Mouse (Mus musculus): ENCODE measurements at regions not wholly inside any gene's neighbourhood (a gene's known extent, or its start where the extent isn't known, plus 50 kb on each side); places are given as distances from the start of the nearest gene placed in this dataset.

DNA sequence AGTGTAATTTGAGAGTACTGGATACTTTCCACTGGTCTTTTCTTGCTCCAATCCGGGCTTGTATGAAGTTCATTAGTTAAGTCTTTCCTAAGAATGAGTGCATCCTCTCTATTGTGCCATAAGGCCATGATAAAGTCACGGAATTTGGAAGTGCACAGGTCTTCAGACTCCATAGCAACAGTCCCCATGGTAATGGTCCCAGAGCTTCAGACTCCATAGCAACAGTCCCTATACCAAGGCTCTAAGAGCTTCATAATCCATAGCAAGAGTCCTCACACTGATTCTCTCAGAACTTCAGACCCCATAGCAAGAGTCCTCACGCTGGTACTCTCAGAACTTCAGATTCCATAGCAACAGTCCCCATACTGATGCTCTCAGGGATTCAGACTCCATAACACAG, 214.5 kb upstream of the Far2 start:
- Histone ChIP-seq H3K4me3 (ENCODE audit: insufficient read depth in 1 of 2, low read depth in 2 of 2, low read length in 2 of 2) (no peak overlapping the region), H3K36me3 (replicated peaks; ENCODE audit: control insufficient read depth, insufficient read depth, low read depth) (no peaks in the 10 kb centered on the region), H3K27ac (no peak overlapping the region), H3K4me2 (ENCODE audit: low read depth) (no peak overlapping the region), H3K4me1 (replicated peaks; ENCODE audit: control insufficient read depth in 2 of 2, insufficient read depth in 2 of 2, low read length in 1 of 2) (no peaks in the 10 kb centered on the region), H3K9me3 (ENCODE audit: control insufficient read depth, low read length) (no peaks in the 10 kb centered on the region), H3K27me3 (ENCODE audit: control insufficient read depth, insufficient read depth, low read length) (no peaks in the 10 kb centered on the region), H3K9ac (replicated peaks) (no peak overlapping the region)
- DNase-seq (ENCODE audit: low read depth in 3 of 3, low spot score in 3 of 3) (no peak), ATAC-seq (ENCODE audit: insufficient read depth) (no peak)
- TF ChIP-seq CTCF (IDR thresholded peaks at IDR 0.05; ENCODE audit: low read depth) (no peak), EP300 (IDR thresholded peaks at IDR 0.05; ENCODE audit: low read depth) (no peak)
- 36% methylated on average over 3 of the region's 3 CpGs for WGBS (ENCODE audit: insufficient replicate concordance)

DNA sequence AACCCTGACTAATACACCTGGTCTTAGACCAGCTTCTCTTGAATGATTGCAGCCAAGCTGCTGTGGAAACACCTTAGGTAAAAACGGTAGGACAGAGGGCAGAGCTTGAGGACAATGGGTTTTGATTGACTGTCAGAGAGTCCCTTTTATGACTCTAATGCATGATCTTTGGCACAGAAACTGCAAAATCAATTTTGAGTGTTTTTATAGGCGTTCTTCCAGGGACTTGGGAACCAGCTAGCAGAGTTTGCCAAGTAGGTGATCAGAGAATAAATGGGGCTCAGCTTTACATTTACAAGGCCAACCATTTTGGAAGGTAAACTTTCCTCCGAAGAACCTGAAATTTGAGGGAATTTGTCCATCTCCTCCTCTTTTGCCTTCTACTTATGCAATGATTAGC, 213.6 kb upstream of the Far2 start:
- DNase-seq (ENCODE audit: low read depth in 3 of 3, low spot score in 3 of 3) = no peak
- no peaks in the 10 kb centered on the region for H3K9me3 ChIP-seq (ENCODE audit: control insufficient read depth, low read length)
- TF ChIP-seq CTCF (IDR thresholded peaks at IDR 0.05; ENCODE audit: low read depth) (no peak), EP300 (IDR thresholded peaks at IDR 0.05; ENCODE audit: low read depth) (no peak)
- H3K9ac ChIP-seq (replicated peaks) = no peak overlapping the region
- no peak for ATAC-seq (ENCODE audit: insufficient read depth)
- H3K36me3 ChIP-seq (replicated peaks; ENCODE audit: control insufficient read depth, insufficient read depth, low read depth) = no peaks in the 10 kb centered on the region
- no peaks in the 10 kb centered on the region for H3K27me3 ChIP-seq (ENCODE audit: control insufficient read depth, insufficient read depth, low read length)
- no peak overlapping the region for H3K4me2 ChIP-seq (ENCODE audit: low read depth)
- WGBS (ENCODE audit: insufficient replicate concordance) = 59% methylated on average over 3 of the region's 3 CpGs
- H3K27ac ChIP-seq = no peak overlapping the region
- H3K4me1 ChIP-seq (replicated peaks; ENCODE audit: control insufficient read depth in 2 of 2, insufficient read depth in 2 of 2, low read length in 1 of 2) = no peaks in the 10 kb centered on the region
- no peak overlapping the region for H3K4me3 ChIP-seq (ENCODE audit: insufficient read depth in 1 of 2, low read depth in 2 of 2, low read length in 2 of 2)

DNA sequence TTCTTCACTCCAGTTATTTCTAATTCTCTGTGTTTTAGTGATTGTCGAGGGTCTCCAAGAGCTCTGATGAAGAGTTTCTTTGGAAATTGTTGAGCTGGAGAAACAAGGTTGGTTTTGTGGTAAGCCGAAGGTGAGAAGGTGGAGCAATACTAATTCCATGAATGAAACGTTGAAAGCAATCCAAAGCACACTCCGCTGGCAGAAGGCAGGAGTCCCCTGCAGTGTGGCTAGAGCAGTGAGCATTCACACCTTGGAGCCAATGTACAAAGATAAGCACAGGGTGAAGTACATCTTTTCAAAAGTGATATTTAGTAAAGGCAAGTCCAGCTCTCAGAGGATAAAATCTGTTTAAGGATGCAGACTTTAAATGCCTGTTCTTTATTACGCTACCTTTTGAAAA, 208.2 kb upstream of the Far2 start:
- DNase-seq (ENCODE audit: low read depth in 3 of 3, low spot score in 3 of 3) (no peak), ATAC-seq (ENCODE audit: insufficient read depth) (no peak)
- 57% methylated on average over 5 of the region's 5 CpGs for WGBS (ENCODE audit: insufficient replicate concordance)

DNA sequence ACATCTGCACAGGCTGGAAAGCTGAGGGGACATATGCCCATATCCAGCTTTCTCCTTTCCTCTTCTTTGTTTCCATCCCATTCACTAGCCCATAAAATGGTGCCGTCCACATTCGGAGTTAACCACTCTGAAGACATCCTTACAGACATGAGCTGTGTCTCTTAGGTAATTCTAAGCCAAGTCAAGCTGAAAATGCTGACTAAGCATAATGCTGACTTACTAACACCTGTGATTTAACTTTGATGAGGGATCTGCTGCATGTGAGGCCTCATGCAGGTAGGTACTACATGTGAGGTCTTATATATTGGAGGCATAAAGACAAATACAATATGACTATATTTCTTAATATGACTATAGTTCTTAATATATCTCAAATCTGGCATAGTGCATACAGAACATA, 197.1 kb upstream of the Far2 start:
- Histone ChIP-seq H3K4me2 (ENCODE audit: low read depth) (no peak overlapping the region), H3K4me3 (ENCODE audit: insufficient read depth in 1 of 2, low read depth in 2 of 2, low read length in 2 of 2) (no peak overlapping the region), H3K9ac (replicated peaks) (no peak overlapping the region), H3K9me3 (ENCODE audit: control insufficient read depth, low read length) (no peaks in the 10 kb centered on the region), H3K36me3 (replicated peaks; ENCODE audit: control insufficient read depth, insufficient read depth, low read depth) (no peaks in the 10 kb centered on the region), H3K27me3 (ENCODE audit: control insufficient read depth, insufficient read depth, low read length) (no peaks in the 10 kb centered on the region), H3K4me1 (replicated peaks; ENCODE audit: control insufficient read depth in 2 of 2, insufficient read depth in 2 of 2, low read length in 1 of 2) (no peaks in the 10 kb centered on the region), H3K27ac (no peak overlapping the region)
- ATAC-seq (ENCODE audit: insufficient read depth) (no peak), DNase-seq (ENCODE audit: low read depth in 3 of 3, low spot score in 3 of 3) (no peak)
- no peak for TF ChIP-seq CTCF (IDR thresholded peaks at IDR 0.05; ENCODE audit: low read depth)
- TF ChIP-seq EP300 (IDR thresholded peaks at IDR 0.05; ENCODE audit: low read depth) = no peak
- WGBS (ENCODE audit: insufficient replicate concordance) = 85% methylated on average over 2 of the region's 2 CpGs

More for the DNA sequence above, 208.2 kb upstream of the Far2 start:
- Histone ChIP-seq H3K4me1 (replicated peaks; ENCODE audit: control insufficient read depth in 2 of 2, insufficient read depth in 2 of 2, low read length in 1 of 2) (no peaks in the 10 kb centered on the region), H3K27ac (no peak overlapping the region), H3K9me3 (ENCODE audit: control insufficient read depth, low read length) (no peaks in the 10 kb centered on the region), H3K9ac (replicated peaks) (no peak overlapping the region), H3K27me3 (ENCODE audit: control insufficient read depth, insufficient read depth, low read length) (no peaks in the 10 kb centered on the region), H3K4me2 (ENCODE audit: low read depth) (no peak overlapping the region), H3K36me3 (replicated peaks; ENCODE audit: control insufficient read depth, insufficient read depth, low read depth) (no peaks in the 10 kb centered on the region), H3K4me3 (ENCODE audit: insufficient read depth in 1 of 2, low read depth in 2 of 2, low read length in 2 of 2) (no peak overlapping the region)
- TF ChIP-seq EP300 (IDR thresholded peaks at IDR 0.05; ENCODE audit: low read depth) = no peak
- no peak for TF ChIP-seq CTCF (IDR thresholded peaks at IDR 0.05; ENCODE audit: low read depth)

DNA sequence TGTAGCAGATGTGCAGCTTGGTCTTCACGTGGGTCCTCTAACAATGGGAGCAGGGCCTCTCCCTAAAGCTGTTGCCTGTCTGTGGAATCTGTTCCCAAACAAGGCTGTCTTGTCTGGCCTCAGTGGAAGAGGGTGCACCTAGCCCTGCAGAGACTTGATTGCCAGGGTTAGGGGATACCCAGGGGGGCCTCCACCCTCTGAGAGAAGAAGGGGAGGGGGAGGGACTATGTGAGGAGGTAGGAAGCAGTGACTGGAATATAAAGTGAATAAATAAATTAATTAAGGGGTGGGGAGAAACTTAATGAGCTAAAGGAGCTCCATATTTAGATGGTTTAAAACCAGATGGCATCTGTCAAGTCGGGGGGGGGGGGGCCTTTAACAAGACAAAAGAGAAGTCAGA, 185.9 kb upstream of the Far2 start:
- ATAC-seq (ENCODE audit: insufficient read depth) (no peak), DNase-seq (ENCODE audit: low read depth in 3 of 3, low spot score in 3 of 3) (no peak)
- TF ChIP-seq CTCF (IDR thresholded peaks at IDR 0.05; ENCODE audit: low read depth) = no peak
- no peak for TF ChIP-seq EP300 (IDR thresholded peaks at IDR 0.05; ENCODE audit: low read depth)

More for the DNA sequence above, 185.9 kb upstream of the Far2 start:
- H3K9ac ChIP-seq (replicated peaks) = no peak overlapping the region
- no peak overlapping the region for H3K4me2 ChIP-seq (ENCODE audit: low read depth)
- H3K9me3 ChIP-seq (ENCODE audit: control insufficient read depth, low read length) = no peaks in the 10 kb centered on the region
- 29% methylated on average over 2 of the region's 2 CpGs for WGBS (ENCODE audit: insufficient replicate concordance)
- H3K36me3 ChIP-seq (replicated peaks; ENCODE audit: control insufficient read depth, insufficient read depth, low read depth) = no peaks in the 10 kb centered on the region
- H3K27ac ChIP-seq = no peak overlapping the region
- H3K4me1 ChIP-seq (replicated peaks; ENCODE audit: control insufficient read depth in 2 of 2, insufficient read depth in 2 of 2, low read length in 1 of 2) = no peaks in the 10 kb centered on the region
- H3K4me3 ChIP-seq (ENCODE audit: insufficient read depth in 1 of 2, low read depth in 2 of 2, low read length in 2 of 2) = no peak overlapping the region
- no peaks in the 10 kb centered on the region for H3K27me3 ChIP-seq (ENCODE audit: control insufficient read depth, insufficient read depth, low read length)

Data from liver, embryonic 14.5 days (tissue).